Mouse (Mus musculus) forelimb bud, embryonic 11.5 days (tissue): ENCODE measurements around the gene Mfsd6l.

Source experiments
- DNase-seq: peaks from one replicate; pipeline ENCODE4 v3.0.0-alpha.2; 2012; ENCODE audit warnings: low read depth, low spot score

The Mfsd6l gene

GRCm38 (mm10) chr11:68550358-68550757 lies 5.6 kb upstream of the Mfsd6l start:
- no peak for DNase-seq

GRCm38 (mm10) chr11:68553981-68554471 lies 2.0 kb upstream of the Mfsd6l start:
- DNase-seq: no peak

GRCm38 (mm10) chr11:68559546-68559945 lies 3.6 kb downstream of the Mfsd6l start:
- DNase-seq: no peak

GRCm38 (mm10) chr11:68561957-68562950 lies 6.3 kb downstream of the Mfsd6l start:
- DNase-seq: no peak

GRCm38 (mm10) chr11:68564356-68565031 lies 8.5 kb downstream of the Mfsd6l start:
- DNase-seq: no peak

GRCm38 (mm10) chr11:68565032-68565429 lies 9.0 kb downstream of the Mfsd6l start:
- DNase-seq: no peak

- DNase-seq: peak; percentile 90
These were observed 10.6 kb downstream of the Mfsd6l start for GRCm38 (mm10) chr11:68566447-68567059.

- DNase-seq: no peak
These were observed 14.9 kb downstream of the Mfsd6l start for GRCm38 (mm10) chr11:68570861-68571260.

GRCm38 (mm10) chr11:68577076-68577475 lies 21.1 kb downstream of the Mfsd6l start:
- no peak for DNase-seq

- DNase-seq: no peak
These were observed 23.5 kb downstream of the Mfsd6l start for GRCm38 (mm10) chr11:68579462-68579881.

- no peak for DNase-seq
These were observed 24.6 kb downstream of the Mfsd6l start for GRCm38 (mm10) chr11:68580566-68580965.

- no peak for DNase-seq
These were observed 27.2 kb downstream of the Mfsd6l start for GRCm38 (mm10) chr11:68583225-68583624.

- no peak for DNase-seq
These were observed 28.0 kb downstream of the Mfsd6l start for GRCm38 (mm10) chr11:68583906-68584480.

- no peak for DNase-seq
These were observed 29.9 kb downstream of the Mfsd6l start for GRCm38 (mm10) chr11:68585890-68586289.

GRCm38 (mm10) chr11:68586721-68587120 lies 30.7 kb downstream of the Mfsd6l start, which contains the start of gene Ccdc42:
Ccdc42 (plus strand) TSS chr11:68587021.
- DNase-seq: no peak

GRCm38 (mm10) chr11:68589055-68589809 lies 33.2 kb downstream of the Mfsd6l start:
- DNase-seq: peak; percentile 83

- no peak for DNase-seq
These were observed 35.7 kb downstream of the Mfsd6l start for GRCm38 (mm10) chr11:68591708-68592107.

- DNase-seq: no peak
These were observed 37.3 kb downstream of the Mfsd6l start for GRCm38 (mm10) chr11:68593247-68593646.

GRCm38 (mm10) chr11:68597912-68598311 lies 41.9 kb downstream of the Mfsd6l start:
- DNase-seq: no peak

- no peak for DNase-seq
These were observed 44.6 kb downstream of the Mfsd6l start for GRCm38 (mm10) chr11:68600551-68601021.
